Mouse (Mus musculus) retina, postnatal 7 days (tissue): Measurements from ENCODE around the gene Hba-a2.
A peak's percentile ranks its signal among the peaks of the same experiment; 100 is the strongest.
"Not testable (repeated sequence)": the region's sequence is repeated elsewhere in the genome, so short reads cannot be mapped to it uniquely, and the experiment has no call there.

ENCODE experiments used
- DNase-seq: peaks from one replicate; pipeline ENCODE4 v3.0.0-alpha.2; 2012; ENCODE audit warnings: low read depth, low spot score

Hba-a2 gene

DNA sequence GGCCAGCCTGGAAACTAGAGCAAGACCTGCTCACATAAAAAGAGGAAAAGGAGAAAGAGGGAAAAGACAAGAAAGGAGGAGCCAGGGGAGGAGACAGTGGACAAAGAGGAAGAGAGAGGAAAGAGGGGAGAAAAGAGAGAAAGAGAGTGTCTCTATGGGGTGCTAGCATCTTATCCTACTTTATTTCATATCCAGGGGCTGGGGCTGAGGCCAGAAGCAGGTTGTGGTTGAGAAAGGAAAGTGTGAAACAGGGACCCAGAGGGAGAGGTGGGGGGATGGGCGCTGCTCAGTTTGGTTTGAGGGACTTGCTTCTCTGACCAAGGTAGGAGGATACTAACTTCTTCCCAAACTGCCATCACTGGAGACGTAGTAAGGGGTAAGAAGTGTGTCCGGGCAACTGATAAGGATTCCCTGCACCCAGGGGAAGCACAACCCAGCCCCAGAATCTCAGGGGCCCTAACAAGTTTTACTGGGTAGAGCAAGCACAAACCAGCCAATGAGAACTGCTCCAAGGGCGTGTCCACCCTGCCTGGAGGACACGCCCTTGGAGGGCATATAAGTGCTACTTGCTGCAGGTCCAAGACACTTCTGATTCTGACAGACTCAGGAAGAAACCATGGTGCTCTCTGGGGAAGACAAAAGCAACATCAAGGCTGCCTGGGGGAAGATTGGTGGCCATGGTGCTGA lies 13.1 kb upstream of the Hba-a2 start, which contains the start of gene Hba-a1:
TSS of gene Hba-a1 (plus strand) at position 421 of the 687 bp plus-strand sequence.
- DNase-seq: not testable (repeated sequence)

- DNase-seq: not testable (repeated sequence)
These were observed 11.7 kb upstream of the Hba-a2 start for GRCm38 (mm10) chr11:32284582-32284981.

DNA sequence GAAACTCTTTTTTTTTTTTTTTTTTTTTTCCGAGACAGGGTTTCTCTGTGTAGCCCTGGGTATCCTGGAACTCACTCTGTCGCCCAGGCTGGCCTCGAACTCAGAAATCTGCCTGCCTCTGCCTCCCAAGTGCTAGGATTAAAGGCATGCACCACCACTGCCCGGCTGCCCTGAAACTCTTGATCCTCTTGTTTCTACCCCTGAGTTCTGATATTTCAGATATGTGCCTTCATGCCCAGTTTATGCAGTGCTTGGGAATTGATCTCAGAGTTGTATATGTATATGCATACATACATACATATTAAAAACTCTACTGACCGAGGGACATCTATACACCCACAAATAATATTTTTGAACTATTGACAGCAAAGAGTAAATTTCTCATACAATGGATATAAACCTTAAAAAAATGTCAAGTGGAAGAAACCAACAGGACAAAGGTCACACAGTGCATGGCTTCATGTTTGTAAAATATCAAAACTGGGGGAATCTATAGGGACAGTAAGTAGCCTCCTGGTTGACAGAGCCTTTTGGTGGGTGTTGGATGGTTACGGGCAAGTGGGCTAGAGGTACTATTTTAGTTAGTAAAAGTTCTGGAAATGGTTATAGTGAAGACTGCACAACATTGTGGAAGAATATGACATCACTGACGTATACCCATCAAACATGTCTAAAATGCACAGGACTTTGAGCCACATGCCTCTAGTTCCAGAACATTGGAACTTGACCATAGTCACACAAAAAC lies 11.1 kb upstream of the Hba-a2 start:
- no peak for DNase-seq

GRCm38 (mm10) chr11:32285887-32286286 lies 10.4 kb upstream of the Hba-a2 start:
- not testable (repeated sequence) for DNase-seq

GRCm38 (mm10) chr11:32286695-32287492 lies 9.4 kb upstream of the Hba-a2 start, which contains the start of gene Hbq1b:
Hbq1b (plus strand) TSS chr11:32286965.
- peak; percentile 23 for DNase-seq

- DNase-seq: no peak
These were observed 8.8 kb upstream of the Hba-a2 start for GRCm38 (mm10) chr11:32287493-32287825.

DNA sequence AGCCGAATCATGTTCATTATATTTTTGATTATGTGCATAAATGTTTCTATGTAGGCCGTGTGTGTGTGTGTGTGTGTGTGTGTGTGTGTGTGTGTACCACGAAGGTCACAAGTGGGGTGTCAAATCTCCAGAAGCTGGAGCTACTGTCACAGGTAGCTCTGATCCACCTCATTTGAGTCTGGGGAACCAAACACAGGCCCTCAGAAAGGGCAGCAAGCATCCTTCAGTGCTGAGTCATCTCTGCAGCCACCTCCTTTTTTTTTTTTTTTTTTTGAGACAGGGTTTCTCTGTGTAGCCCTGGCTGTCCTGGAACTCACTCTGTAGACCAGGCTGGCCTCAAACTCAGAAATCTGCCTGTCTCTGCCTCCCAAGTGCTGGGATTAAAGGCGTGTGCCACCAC lies 3.5 kb upstream of the Hba-a2 start:
- DNase-seq: not testable (repeated sequence)

GRCm38 (mm10) chr11:32293479-32293878 lies 2.8 kb upstream of the Hba-a2 start:
- not testable (repeated sequence) for DNase-seq

DNA sequence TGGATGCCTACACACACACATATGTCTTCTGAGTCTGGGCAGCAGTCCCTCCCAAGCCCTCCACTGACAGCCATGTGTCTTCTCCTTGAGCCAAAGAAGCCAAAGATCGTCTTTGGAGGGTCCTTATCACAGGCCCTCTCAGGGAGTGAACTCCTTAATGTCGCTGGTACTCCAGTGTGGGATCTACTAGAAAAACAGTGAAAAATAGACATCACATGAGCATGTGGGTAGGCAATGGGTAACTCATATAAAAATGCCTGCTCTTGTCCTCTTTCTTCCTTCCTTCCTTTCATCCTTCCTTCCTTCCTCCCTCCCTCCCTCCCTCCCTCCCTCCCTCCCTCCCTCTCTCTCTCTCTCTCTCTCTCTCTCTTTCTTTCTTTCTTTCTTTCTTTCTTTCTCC lies 1.1 kb downstream of the Hba-a2 start:
- not testable (repeated sequence) for DNase-seq

- no peak for DNase-seq
These were observed 1.7 kb downstream of the Hba-a2 start for GRCm38 (mm10) chr11:32297866-32298531.

DNA sequence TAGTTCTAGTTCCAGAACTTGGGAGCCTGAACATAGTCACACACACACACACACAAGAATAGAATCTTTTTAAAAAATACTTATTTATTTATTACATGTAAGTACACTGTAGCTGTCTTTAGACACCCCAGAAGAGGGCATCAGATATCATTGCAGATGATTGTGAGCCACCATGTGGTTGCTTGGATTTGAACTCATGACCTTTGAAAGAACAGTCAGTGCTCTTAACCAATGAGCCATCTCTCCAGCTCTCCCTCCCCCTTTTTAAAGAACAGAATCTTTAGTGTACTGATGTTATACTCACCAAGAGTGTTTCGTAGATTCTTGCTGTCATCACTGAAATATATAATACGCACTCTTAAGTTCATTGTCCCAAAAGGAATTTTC lies 2.2 kb downstream of the Hba-a2 start:
- DNase-seq: no peak

- peak; percentile 16 for DNase-seq
These were observed 3.6 kb downstream of the Hba-a2 start, which contains the start of gene Hbq1a for GRCm38 (mm10) chr11:32299865-32300264. Hbq1a (plus strand) TSS chr11:32300069.

GRCm38 (mm10) chr11:32300279-32301267 lies 4.3 kb downstream of the Hba-a2 start:
- no peak for DNase-seq

DNA sequence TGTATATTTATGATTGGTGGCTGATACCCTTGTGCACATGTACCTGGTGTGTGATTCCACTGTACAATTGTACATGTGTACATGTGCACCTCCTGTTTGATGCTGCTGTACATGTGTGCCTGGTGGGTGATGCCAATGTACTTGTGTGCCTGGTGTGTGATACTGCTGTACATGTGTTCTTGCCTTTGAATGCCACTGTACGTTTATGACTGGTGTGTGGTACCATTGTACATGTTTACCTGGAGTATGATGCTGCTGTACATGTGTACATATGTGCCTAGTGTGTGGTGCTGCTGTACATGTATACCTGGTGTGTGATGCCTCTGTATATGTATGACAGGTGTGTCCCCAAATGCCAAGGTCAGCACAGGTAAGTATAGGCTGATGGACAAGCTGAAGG lies 5.2 kb downstream of the Hba-a2 start:
- DNase-seq: no peak

- no peak for DNase-seq
These were observed 6.6 kb downstream of the Hba-a2 start for GRCm38 (mm10) chr11:32302824-32303419.

GRCm38 (mm10) chr11:32303455-32303854 lies 7.2 kb downstream of the Hba-a2 start:
- DNase-seq: no peak

GRCm38 (mm10) chr11:32307006-32307405 lies 10.7 kb downstream of the Hba-a2 start:
- no peak for DNase-seq

DNA sequence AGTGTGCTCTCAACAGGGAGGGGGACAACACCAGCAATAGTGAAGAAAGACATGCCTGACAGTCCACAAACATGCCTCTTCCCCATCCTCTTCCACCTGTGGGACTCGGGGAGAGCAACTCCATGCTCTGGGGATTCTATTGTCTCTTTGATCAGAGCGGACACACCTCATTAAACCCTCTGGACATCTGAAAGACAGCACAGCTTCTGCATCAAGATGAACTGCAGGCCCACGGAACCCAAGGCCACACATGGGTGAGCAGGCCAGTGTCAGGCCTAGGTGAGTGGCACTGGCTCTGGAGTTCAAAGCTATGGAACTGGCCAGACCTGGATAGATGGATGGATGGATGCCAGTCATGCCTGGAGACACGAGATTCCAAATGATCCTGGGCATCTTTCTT lies 13.2 kb downstream of the Hba-a2 start:
- no peak for DNase-seq

- no peak for DNase-seq
These were observed 13.6 kb downstream of the Hba-a2 start for GRCm38 (mm10) chr11:32309928-32310327.

GRCm38 (mm10) chr11:32316009-32316408 lies 19.7 kb downstream of the Hba-a2 start:
- DNase-seq: no peak
